Mouse (Mus musculus): Measurements from ENCODE around the gene Aldh6a1. TPM values are rescaled to one million over a fixed set of nuclear protein-coding genes. Genes with fewer than 3 reads are reported as not detected.

Aldh6a1 gene
- polyA plus RNA-seq, 1 experiment from 2014 or later: 34.6 TPM

DNA sequence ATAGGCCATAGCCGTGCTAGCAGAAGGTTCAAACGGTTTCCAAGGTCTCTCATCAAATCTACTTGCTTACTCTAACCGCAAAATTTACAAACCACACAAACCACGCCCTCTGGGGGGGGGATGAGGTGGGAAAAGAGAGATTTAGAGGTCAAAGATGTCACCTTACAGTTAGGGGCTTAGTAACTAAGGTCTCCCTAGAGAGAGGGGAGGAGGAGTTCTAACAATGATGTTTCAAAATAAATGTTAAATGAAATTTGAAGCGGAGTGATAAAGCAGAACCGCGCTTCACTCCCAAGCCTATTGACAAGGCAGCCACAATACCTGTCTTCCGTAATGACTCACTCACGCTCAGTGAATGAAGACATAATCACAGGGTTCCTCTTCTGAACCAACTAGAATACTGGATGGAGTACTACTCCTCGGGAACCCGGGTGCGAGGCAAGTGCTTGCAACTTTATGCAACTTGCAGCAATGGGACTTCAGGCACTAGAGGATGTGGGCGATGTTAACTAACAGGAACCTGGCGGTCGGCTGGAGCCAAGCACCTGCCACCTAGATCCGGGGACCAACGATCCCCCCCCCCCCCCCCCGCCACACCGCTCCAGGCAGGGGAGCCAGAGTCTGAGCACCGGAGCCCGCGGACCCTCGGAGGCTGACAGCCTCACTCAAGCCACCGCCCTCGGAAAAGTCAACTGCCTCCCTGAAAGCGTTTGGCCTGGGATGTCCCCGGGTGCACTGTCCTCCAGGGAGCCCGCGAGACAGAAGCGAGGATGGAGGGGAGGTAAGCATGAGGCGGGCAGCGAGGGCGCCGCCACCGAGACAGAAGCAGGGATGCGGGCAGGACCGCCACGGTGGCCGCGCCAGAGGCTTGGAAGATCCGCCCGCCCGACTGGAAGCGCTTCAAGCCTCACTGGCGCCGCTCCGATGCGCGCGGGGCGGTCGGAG, 42.7 kb downstream of the Aldh6a1 start:
- Histone ChIP-seq H3K27ac (replicated peaks) (peak overlapping the region; percentile 89), H3K9ac (replicated peaks) (peak overlapping the region; percentile 79), H3K27me3 (no peaks in the 10 kb centered on the region), H3K36me3 (peaks cover 2% of the 10 kb centered on the region; the same call in 1 of the 2 replicates), H3K4me2 (replicated peaks) (peak overlapping the region; percentile 84), H3K4me3 (peak overlapping the region; percentile 76), H3K4me1 (peaks cover 12% of the 10 kb centered on the region), H3K9me3 (no peaks in the 10 kb centered on the region)
- ATAC-seq (replicated peaks): peak; percentile 75
- WGBS: 2% methylated on average over 52 of the region's 52 CpGs

DNA sequence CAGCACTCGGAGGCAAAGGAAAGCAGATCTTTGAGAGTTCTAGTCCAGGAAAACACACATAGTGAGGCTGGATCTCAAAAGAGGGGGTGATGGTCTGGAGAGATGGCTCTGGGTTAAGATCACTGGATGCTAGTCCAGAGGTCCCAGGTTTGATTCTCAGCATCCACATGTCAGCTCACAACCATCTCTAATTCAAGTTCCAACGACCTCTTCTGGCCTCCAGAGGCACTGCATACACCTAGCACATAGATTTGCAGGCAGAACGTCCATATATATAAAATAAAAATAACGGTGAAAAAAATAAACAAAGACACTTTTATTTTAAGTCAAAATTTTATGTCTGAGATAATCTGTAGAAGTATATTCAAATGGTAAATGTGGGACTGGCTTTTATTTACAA, 43.5 kb downstream of the Aldh6a1 start:
- no peaks in the 10 kb centered on the region for H3K27me3 ChIP-seq
- no peak overlapping the region for H3K9ac ChIP-seq (replicated peaks)
- H3K36me3 ChIP-seq: peaks cover 2% of the 10 kb centered on the region; the same call in 1 of the 2 replicates
- ATAC-seq (replicated peaks): no peak
- peaks cover 12% of the 10 kb centered on the region for H3K4me1 ChIP-seq
- WGBS: 61% methylated on average over 4 of the region's 4 CpGs
- H3K4me3 ChIP-seq: no peak overlapping the region
- H3K4me2 ChIP-seq (replicated peaks): no peak overlapping the region
- H3K27ac ChIP-seq (replicated peaks): no peak overlapping the region
- H3K9me3 ChIP-seq: no peaks in the 10 kb centered on the region

GRCm38 (mm10) chr12:84404541-84404940, 46.3 kb downstream of the Aldh6a1 start:
- H3K27me3 ChIP-seq: no peaks in the 10 kb centered on the region
- H3K36me3 ChIP-seq: no peaks in the 10 kb centered on the region
- H3K4me1 ChIP-seq: peaks cover 10% of the 10 kb centered on the region
- no peak overlapping the region for H3K9ac ChIP-seq (replicated peaks)
- ATAC-seq (replicated peaks): no peak
- no peak overlapping the region for H3K4me3 ChIP-seq
- WGBS: 48% methylated on average over 6 of the region's 6 CpGs
- H3K4me2 ChIP-seq (replicated peaks): no peak overlapping the region
- H3K27ac ChIP-seq (replicated peaks): no peak overlapping the region
- H3K9me3 ChIP-seq: no peaks in the 10 kb centered on the region

- Histone ChIP-seq H3K4me1 (peaks cover 4% of the 10 kb centered on the region), H3K4me2 (replicated peaks) (no peak overlapping the region), H3K9ac (replicated peaks) (no peak overlapping the region), H3K36me3 (no peaks in the 10 kb centered on the region), H3K4me3 (no peak overlapping the region), H3K27ac (replicated peaks) (no peak overlapping the region), H3K9me3 (no peaks in the 10 kb centered on the region), H3K27me3 (no peaks in the 10 kb centered on the region)
- ATAC-seq (replicated peaks): no peak
- WGBS: 82% methylated on average over 9 of the region's 9 CpGs
Observed at GRCm38 (mm10) chr12:84402923-84403322, 47.9 kb downstream of the Aldh6a1 start.

DNA sequence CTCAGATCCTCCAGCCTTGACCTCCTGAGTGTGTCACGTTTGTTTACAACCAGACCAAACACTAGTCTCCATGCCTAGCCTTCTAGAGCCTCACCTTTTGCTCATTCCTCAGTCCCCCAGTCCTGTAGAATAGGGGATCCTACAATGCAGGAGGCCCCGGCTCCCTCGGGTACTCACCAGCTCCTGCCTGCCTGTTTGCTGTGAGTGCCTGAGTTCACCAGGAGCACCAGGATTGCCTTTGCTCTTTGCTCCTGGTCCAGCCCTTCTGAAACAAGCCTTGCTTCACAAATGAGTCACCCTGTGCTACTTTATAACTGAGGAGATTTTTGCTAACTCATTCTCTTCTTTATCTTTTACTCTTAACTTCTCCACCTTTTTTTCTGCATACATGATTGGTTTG, 50.2 kb downstream of the Aldh6a1 start:
- Histone ChIP-seq H3K27me3 (no peaks in the 10 kb centered on the region), H3K4me2 (replicated peaks) (no peak overlapping the region), H3K9ac (replicated peaks) (no peak overlapping the region), H3K36me3 (no peaks in the 10 kb centered on the region), H3K27ac (replicated peaks) (no peak overlapping the region), H3K4me3 (no peak overlapping the region), H3K9me3 (no peaks in the 10 kb centered on the region), H3K4me1 (no peaks in the 10 kb centered on the region)
- WGBS: 76% methylated on average over 3 of the region's 3 CpGs
- ATAC-seq (replicated peaks): no peak

- no peak for ATAC-seq (replicated peaks)
- no peak overlapping the region for H3K9ac ChIP-seq (replicated peaks)
- no peak overlapping the region for H3K27ac ChIP-seq (replicated peaks)
- H3K9me3 ChIP-seq: no peaks in the 10 kb centered on the region
- H3K4me2 ChIP-seq (replicated peaks): no peak overlapping the region
- H3K36me3 ChIP-seq: no peaks in the 10 kb centered on the region
- no peak overlapping the region for H3K4me3 ChIP-seq
- no peaks in the 10 kb centered on the region for H3K4me1 ChIP-seq
- 91% methylated on average over 3 of the region's 3 CpGs for whole genome bisulfite sequencing
- H3K27me3 ChIP-seq: no peaks in the 10 kb centered on the region
Observed at GRCm38 (mm10) chr12:84400068-84400467, 50.7 kb downstream of the Aldh6a1 start.

DNA sequence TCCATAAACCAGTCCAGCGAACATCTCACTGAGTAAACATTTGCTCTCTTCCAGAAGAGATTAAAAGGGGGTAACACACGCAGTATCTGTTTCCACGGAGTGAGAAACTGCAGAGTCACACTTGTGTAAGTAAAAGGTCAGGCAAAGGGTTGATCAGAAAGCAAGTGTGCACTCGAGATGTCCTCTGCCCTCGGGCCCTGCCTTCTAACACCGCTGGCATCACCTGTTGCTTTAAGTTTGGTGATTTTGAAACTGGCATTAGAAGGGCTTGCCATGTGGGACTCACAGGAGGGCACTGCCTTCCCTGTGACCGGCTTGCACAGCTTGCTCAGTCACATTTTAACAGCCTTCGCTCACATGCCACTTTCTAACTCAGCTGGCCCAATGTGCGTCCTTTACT, 51.1 kb downstream of the Aldh6a1 start:
- Histone ChIP-seq H3K4me2 (replicated peaks) (no peak overlapping the region), H3K9ac (replicated peaks) (no peak overlapping the region)
- ATAC-seq (replicated peaks): no peak

DNA sequence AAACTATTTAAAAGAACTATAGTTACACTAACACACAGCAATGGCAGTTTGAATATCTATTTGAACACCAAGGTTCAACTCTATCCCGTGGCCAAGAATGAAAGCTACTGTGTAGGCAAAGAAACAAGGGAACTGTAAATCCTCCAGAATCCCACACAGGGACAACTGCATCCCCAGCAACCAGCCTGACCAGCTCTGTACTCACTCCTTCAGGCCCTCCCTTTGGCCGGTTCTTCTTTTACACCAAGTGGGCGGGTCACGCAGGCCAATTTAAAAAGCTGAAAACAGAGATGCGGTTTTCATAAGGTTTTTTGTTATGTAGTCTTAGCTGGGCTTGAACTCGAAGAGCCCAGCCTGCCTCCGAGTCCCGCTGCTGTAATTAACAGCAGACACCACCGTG, 51.7 kb downstream of the Aldh6a1 start:
- Histone ChIP-seq H3K9ac (replicated peaks) (no peak overlapping the region), H3K27ac (replicated peaks) (no peak overlapping the region), H3K4me1 (no peaks in the 10 kb centered on the region), H3K36me3 (no peaks in the 10 kb centered on the region), H3K4me3 (no peak overlapping the region), H3K9me3 (no peaks in the 10 kb centered on the region), H3K27me3 (no peaks in the 10 kb centered on the region), H3K4me2 (replicated peaks) (no peak overlapping the region)
- ATAC-seq (replicated peaks): no peak
- 85% methylated on average over 9 of the region's 9 CpGs for WGBS

More for the DNA sequence above, 51.1 kb downstream of the Aldh6a1 start:
- Histone ChIP-seq H3K36me3 (no peaks in the 10 kb centered on the region), H3K27me3 (no peaks in the 10 kb centered on the region), H3K4me1 (no peaks in the 10 kb centered on the region), H3K9me3 (no peaks in the 10 kb centered on the region), H3K4me3 (no peak overlapping the region), H3K27ac (replicated peaks) (no peak overlapping the region)
- WGBS: 87% methylated on average over 9 of the region's 9 CpGs

DNA sequence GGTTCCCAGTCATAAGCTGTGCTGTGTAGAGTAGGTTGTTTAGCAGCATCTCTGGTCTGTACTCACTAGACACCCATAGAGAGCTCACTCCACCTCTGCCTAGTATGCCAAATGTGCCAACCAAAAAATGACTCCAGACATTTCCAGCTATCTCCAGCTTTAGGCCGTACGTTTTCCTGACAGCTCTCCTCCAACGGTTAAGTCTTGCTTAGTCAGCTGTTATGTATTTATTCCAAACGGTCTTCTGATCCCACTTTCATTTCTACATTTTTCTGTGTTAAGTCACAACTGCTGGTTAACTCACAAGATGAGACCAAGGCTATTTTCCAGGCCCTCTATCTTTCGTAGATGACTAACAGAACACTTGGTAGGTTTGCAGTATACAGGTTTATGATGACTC, 52.2 kb downstream of the Aldh6a1 start:
- Histone ChIP-seq H3K9me3 (no peaks in the 10 kb centered on the region), H3K9ac (replicated peaks) (no peak overlapping the region), H3K27ac (replicated peaks) (no peak overlapping the region), H3K27me3 (no peaks in the 10 kb centered on the region), H3K4me2 (replicated peaks) (no peak overlapping the region), H3K4me1 (no peaks in the 10 kb centered on the region), H3K36me3 (no peaks in the 10 kb centered on the region), H3K4me3 (no peak overlapping the region)
- 90% methylated on average over 5 of the region's 5 CpGs for WGBS
- no peak for ATAC-seq (replicated peaks)

- no peak for ATAC-seq (replicated peaks)
- Histone ChIP-seq H3K4me2 (replicated peaks) (no peak overlapping the region), H3K4me1 (no peaks in the 10 kb centered on the region), H3K27me3 (no peaks in the 10 kb centered on the region), H3K27ac (replicated peaks) (no peak overlapping the region), H3K4me3 (no peak overlapping the region), H3K9ac (replicated peaks) (no peak overlapping the region), H3K9me3 (no peaks in the 10 kb centered on the region), H3K36me3 (no peaks in the 10 kb centered on the region)
Observed at GRCm38 (mm10) chr12:84397685-84398084, 53.1 kb downstream of the Aldh6a1 start.

DNA sequence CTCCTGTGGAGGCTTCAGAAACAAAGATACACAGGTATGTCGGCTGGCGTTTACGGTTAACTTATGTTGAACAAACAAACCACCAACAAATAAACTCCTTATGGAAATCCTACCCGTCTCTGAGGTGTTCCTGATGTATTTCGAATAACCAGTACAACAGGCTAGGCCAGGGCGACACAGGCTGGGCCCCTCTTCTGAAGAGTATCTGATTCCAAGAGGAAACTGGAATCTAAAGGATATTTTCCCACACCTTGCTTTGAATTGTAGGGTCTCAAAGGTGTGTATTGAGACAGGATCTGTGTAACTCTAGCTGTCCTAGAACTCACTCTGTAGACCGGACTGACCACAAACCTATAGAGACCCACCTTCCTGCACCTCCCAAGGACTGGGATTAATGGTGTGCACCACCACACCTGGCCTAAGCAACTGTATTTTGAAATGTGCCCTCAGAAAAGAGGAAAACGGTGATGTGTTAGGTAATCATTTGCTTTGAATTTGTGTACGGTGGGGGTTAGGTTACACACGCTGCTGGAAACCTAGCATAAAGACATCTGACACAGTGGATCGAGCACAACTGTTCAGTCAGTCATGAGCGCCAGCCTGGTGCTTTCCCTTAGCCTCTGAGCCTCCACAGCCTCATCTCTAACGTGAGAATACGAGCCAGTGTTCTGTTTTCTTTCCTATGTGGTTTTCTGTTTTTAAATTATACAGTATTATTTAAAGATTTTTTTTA, 53.7 kb downstream of the Aldh6a1 start:
- no peak for ATAC-seq (replicated peaks)
- WGBS: 88% methylated on average over 14 of the region's 14 CpGs

DNA sequence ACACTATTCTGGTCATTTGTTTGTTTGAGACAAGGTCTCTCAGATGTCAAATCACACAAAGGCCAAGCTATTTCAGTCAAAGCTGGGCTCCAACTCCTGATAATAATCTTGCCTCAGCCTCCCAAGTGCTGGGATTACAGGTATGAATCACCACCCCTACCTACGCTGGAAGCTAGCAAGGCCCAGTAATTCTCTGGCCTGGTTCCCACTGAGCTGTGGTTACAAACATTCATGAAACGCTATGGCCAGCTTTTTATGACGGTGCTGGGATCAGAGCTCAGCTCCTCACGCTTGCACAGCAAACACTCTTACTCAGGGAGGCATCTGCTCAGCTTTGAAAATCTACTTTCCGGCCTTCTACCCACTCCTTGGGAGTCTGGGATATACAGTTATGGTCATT, 57.0 kb downstream of the Aldh6a1 start:
- Histone ChIP-seq H3K4me2 (replicated peaks) (no peak overlapping the region), H3K9me3 (no peaks in the 10 kb centered on the region), H3K36me3 (no peaks in the 10 kb centered on the region), H3K27me3 (no peaks in the 10 kb centered on the region), H3K4me1 (no peaks in the 10 kb centered on the region), H3K4me3 (no peak overlapping the region), H3K27ac (replicated peaks) (no peak overlapping the region), H3K9ac (replicated peaks) (no peak overlapping the region)
- ATAC-seq (replicated peaks): no peak
- WGBS: 85% methylated on average over 5 of the region's 5 CpGs

More for the DNA sequence above, 53.7 kb downstream of the Aldh6a1 start:
- H3K4me1 ChIP-seq: no peaks in the 10 kb centered on the region
- H3K9me3 ChIP-seq: no peaks in the 10 kb centered on the region
- H3K36me3 ChIP-seq: no peaks in the 10 kb centered on the region
- H3K4me3 ChIP-seq: no peak overlapping the region
- H3K4me2 ChIP-seq (replicated peaks): no peak overlapping the region
- H3K27me3 ChIP-seq: no peaks in the 10 kb centered on the region
- no peak overlapping the region for H3K9ac ChIP-seq (replicated peaks)
- H3K27ac ChIP-seq (replicated peaks): no peak overlapping the region
